Mouse (Mus musculus) T-cell, adult 2 months (primary cell): ENCODE measurements around the gene Hpse2.

Experiments used
- DNase-seq: peaks from one replicate; pipeline ENCODE4 v3.0.0; 2022; ENCODE audit warnings: low spot score

The Hpse2 gene

DNA sequence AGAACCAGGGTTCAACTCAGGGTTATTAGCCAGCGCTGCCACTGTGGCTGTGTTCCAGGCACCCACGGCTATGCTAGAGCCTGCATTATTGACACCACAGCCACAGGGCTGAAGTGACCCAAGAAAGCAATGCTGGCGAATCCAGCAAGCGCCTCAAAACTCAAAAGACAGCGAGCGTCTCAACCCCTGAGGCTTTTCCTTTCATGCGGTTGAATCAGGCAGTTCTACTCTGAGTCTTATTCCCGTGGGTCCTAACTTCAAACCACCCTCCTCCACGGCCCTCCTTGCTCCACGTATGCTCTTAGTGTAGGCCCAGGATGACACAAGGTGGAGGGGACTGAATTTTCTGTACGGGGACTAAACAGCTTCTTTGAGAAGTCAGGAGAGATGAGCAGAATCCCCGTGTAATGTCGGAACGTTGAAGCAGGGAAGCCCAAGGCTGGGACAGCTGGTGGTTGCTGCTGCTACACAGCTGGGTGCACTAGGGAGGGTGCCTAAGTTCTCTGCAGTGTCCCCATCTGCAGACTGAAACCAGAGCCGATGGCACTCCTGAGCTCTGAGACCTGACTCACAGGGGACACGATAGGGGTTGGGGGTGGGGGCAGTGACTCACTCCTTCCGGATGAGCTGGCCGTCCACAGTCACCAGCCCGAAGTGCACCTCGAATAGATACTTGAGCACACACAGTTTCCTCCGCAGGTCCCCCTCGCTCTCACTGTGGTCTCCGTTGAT is 617.8 kb downstream of the Hpse2 start:
- no peak for DNase-seq

DNA sequence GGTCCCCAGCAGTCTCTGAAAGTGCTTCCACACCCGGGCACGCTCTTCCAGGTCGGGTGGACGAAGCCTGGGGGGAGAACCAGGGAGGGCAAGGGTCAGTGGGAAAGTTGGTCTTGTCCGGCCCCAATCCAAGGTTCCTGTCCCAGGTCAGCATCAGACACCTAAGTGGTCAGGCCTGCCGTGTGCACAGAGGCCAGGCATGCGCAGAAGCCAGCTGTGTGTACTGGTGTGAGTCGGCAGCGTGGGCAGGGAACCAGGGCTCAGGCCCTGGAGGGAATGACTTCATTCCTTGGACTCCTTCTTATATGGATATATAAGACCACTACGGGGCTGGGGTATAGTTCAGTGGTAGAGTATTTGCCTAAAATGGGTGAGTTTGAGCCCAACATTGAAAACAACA is 618.5 kb downstream of the Hpse2 start:
- DNase-seq: no peak

DNA sequence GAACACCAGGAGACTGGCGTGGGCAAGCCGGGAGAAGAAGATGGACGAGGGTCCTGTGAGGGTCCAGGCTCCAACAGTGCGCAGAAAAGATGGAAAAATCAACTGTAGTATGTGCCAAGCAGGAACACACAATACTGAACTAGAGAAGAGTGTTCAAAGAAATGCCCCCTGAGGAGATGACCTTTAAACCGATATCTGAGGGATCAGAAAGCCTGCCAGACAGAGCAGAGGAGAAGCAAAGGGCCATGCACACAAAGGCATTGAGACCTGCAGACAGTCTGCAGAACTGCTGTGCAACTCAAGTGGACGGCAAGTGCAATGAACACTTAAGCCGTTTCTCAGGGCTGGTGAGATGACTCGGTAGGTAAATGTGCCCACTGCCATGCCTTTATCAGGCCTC is 620.8 kb downstream of the Hpse2 start:
- no peak for DNase-seq

DNA sequence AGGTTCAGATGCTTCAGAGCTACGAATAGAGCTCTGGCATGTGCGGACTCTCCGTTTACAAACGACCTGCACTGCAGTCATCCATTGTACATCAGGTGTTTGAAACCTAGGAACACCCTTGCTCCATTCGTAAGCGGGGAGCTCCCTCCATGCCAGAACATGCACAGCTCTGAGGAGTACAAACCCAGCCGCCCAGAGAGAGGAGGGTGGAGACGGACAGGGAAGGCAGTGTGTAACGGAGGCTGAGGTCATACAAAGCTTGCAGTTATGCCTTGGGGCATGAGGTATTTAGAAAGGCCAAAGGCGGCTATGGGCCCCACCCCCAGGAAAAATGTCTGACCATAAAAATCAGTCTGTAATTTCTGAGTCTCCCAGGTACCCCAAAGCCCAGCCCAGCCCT is 623.8 kb downstream of the Hpse2 start:
- no peak for DNase-seq

DNA sequence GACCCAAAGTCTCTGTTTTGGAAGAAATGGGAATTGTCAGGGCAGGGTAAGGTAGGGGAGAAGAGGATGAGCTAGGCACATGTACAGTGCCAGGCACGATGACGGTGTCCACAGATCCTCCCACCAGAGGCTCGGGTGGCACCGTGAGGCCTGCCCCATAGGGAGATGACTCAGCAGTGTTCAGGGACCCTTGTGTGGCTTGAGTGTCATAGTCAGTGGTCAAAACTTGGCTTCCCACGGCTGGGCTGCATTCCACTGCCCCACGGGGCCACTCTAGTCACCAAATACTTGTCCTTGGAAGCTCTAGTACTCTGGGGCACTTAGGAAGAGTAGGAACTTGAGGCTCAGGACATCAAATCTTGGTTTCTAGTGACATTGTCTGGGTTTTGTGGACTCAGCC is 631.5 kb downstream of the Hpse2 start:
- DNase-seq: no peak

DNA sequence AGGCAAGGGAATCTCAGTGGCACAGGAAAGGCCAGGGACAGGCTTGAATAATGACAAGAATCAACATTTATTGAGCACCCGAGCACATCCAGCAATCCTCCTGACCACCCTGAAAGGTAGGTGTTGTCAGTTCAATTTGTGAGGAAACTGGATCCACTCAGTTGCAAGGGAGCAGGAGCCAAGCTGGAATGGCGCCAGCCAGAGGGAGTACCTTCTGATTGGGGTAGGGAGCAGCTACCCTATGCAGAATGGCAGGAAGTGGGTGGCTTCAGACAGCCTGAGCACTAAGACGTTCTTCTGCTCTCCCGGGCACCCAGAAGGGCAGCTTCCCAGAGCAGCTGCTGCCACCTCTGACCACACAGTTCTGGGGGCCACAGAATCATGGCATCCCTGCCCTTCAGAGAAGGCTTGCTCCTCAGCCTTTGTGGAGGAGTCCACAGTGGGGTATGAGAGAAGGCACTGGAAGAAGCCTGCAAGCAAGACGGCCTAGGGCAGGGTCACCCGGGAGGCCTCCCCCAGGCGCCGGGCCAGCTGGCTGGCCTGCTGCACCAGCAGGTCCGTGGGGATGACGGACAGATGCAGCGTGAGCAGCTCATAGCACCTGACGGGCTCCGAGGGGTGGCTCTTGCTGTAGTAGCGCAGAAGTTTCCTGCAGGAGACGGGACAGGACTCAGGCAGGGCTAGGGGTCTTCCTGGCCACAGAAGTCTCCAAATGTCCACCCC is 632.8 kb downstream of the Hpse2 start:
- no peak for DNase-seq

DNA sequence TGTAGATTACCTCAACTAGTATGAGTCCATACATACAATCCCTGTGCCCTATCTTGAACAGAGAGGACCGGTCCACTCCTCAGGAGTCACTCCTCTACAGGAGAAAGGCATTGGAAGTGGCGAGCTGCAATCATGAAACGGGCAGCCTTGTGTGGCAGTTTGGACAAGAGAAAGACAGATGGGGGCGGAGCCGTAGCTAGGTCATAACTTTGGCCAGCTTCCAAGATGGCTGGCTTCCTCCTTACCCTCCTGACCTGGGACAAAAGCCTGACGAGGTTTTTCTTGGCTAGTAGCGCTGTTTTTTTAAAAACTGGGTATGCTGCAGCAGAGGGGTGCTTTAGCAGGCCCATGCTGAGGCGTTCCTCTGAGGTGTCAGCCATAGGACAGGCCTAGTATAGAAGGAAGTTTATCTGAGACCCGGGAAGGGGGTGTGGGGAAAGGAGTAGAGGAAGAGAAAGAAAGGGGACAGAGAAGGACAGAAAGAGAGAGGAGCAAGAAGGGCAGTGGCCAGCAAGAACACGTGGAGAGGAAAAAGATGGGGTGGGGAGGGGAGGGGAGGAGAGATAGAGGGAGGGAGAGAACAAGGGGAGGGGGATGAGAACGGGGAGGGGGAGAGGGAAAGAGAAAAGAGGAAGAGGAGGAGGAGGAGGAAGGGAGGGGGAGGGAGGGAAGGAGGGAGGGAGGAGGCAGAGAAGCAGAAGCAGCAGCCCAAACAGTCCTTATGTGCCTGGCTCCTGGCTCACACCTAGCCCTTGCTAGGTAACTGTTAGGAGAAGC is 634.8 kb downstream of the Hpse2 start:
- DNase-seq: no peak

DNA sequence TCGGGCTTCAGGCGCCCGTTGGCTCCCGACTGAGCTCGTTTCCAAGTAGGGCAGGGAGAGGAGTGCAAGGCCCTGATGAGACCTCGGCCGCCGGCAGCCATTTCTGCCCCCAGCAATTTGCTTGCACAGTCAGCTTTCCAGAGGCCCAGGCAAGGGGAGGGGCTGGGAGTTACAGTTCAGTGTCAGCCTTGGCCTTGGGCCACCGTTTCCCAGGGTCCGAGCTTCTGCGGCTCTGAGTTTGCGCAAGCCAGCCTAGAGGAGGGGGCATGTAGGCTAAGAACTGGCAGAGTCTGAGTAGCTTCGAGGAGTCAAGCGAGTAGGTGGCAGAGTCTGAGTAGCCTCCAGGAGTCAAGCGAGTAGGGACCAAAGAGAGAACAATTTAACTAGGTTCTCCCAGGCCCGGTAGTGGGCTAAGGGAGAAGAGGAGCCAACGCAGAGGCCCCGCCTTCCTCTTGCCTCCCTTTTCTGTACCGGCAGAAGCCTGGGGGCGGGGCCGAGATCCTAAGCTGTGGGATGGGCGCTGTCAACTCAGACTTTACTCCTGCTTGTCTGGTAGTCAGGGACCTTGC is 635.7 kb downstream of the Hpse2 start, which contains the start of gene Pyroxd2:
Gene Pyroxd2 (minus strand): TSS at position 413 of the 569 bp plus-strand sequence.
- DNase-seq: no peak

DNA sequence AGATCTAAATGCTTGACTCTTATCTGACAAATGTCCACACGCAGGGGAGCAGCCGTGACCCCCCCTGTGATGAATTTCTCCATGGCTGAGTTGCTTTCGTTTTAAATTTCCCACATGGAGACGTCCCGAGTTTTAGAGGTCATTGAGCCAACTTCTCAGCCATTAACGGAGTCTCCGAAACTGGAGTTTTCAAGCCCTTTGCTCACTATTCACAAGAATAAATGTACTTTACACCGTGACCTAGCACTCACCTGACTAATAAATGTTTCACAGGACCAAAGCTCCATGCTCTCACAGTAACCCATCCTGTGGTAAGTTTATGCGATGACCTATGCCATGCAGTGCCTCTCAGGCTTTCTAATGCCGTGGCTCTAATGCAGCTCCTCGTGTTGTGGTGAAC is 638.0 kb downstream of the Hpse2 start:
- no peak for DNase-seq

DNA sequence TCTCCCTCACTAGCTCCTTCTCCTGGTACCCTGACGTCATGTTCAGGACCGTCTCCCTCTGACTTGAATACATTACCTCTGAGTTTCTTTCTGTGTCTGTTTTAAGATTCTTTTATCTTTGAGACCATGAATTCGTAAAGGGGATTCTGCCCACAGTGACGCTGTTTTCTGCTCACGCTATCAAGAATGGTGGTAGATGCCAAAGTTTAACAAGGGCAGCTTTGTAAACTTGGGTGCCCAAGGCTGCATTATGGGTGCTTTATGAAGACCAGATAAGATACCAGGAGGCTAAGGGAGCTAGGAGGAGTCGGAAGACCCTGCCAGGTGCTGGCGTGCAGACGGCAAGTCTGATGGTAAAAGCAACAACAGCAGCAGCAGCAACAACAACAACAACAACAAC is 641.5 kb downstream of the Hpse2 start:
- no peak for DNase-seq

DNA sequence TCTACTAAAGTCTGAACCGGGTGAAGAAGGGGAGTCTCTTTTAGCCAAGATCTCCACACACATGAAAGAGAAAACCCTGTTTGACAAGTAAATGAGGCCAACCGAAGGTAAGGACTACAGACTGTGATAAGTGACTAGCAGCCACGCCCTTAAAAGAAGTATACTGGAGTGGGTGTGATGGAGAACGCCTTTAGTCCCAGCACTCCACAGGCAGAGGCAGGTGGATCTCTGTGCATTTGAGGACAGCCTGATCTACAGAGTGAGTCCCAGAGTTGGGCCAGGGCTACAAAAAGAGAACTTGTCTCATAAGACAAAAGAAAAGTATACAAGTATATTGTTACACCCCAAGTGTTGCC is 642.3 kb downstream of the Hpse2 start:
- no peak for DNase-seq

DNA sequence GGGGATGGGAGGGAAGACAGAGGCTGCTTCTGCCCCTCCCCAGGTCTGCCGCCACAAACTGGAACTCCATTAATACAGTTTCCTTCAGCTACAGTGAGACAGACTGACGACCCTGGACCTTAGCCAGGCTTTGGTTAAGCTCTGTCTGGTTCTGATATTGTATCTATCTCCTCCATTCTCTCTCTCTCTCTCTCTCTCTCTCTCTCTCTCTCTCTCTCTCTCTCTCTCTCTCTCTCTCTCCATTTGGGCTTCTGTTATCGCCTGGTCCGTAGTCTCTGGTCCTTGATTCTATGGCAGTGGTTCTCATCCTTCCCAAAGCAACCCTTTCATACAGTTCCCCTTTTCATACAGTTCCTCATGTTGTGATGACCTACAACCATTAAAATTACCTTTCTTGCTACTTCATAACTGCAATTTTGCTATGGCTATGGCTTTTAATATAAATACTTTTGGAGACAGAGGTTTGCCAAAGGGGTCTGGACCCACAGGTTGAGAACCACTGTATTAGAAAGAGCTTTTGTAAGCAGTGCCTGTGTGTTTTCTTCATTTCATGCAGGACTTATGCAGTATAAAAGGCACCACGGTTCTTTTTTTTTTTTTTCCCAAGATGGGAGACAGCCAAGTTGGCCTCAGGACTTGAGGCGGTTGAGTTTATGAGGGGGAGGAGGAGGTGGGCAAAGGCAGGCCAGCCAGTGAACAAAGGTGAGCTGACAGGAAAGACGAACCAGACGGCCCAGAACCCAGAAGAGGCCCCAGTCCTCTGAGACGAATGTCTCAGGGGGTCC is 642.9 kb downstream of the Hpse2 start:
- DNase-seq: no peak

DNA sequence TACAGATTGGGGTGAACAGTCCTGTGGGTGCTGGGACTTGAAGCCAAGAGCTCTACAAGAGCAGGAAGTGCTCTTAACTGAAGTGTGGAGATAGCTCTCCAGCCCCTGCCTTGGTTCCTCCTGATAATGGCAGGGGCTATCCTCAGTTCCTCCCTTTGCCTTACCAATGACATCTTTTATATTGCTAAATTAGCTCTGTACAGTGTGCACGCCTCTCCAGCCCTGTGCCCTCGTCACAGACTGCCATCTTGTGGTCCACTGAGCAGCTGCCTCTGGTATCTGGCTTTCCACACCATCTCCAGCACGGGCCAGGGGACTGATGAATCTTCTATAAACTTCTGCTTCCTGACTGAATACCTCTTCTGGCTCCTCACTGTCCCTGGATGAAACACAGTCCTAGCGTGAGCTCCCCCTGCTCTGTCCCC is 644.0 kb downstream of the Hpse2 start:
- DNase-seq: peak; percentile 10

DNA sequence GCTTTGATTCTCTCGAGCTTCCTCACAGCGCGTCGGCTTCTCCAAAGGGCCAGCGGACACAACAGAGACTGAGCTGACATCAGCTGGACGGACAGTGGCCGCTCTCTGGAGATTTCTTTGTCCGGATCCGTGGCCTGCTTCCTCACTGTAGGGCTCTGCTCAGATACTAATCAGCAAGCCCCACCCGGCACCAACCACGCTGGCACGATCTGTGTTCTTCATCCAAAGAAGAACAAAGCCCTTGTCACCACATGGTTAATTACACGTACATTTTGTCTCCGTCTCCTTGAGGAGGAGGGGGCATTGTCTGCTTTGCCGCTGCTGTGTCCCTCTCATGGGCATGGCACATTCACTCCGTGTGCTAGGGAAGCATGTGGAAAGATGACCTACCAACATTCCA is 644.9 kb downstream of the Hpse2 start:
- no peak for DNase-seq

DNA sequence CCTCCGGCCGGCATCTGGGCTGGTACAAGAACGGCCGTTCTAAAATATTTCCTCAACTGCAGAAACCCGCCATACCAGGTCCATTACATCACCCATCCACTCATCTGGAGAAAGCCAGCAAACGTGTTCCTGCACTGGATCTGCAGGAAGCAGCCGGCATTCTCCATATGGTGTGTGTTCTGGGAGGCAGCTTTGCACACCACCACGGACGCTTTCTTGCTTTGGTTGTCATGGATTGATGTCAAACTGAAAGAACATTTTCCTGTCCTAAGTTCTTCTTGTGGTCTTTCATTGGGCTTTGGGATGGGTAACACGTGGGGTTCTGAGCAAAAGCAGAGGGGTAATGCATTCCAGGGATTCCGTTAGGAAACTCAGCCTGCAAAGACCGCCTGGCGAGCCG is 646.3 kb downstream of the Hpse2 start:
- DNase-seq: no peak

DNA sequence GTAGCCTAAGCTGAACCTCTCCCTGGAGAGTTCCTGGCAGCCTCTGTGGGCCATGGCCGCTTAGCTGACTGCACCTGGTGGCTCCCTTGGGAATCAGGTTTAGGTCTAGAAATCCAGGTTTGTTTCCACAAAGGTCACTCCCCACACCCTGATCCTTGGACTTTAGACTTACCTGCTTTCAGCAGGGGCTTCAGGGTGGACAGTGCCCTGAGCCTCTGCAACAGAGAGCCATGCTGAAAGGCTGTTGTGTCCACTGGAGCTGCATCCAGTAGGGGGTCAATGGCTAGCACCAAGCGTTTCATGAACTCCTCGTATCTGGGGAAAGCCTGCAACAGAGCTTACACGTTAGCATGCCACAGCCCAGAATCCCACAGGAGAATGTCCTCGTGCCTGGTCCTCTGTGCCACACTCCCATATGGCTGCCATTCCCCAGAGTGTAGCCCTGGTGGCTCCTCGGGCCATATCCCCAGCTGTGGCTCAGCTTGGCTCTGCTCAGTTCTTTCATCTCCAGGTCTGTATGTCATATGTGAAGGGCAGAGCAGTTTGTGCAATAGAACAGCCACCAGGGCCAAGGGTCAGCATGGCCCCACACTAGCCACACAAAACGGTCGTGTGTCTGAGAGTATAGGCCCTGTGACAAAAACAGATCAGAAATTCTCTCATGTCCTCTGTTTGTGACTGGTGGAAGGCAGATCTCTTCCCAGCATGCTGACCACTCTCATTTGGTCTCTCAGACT is 647.8 kb downstream of the Hpse2 start:
- DNase-seq: no peak

DNA sequence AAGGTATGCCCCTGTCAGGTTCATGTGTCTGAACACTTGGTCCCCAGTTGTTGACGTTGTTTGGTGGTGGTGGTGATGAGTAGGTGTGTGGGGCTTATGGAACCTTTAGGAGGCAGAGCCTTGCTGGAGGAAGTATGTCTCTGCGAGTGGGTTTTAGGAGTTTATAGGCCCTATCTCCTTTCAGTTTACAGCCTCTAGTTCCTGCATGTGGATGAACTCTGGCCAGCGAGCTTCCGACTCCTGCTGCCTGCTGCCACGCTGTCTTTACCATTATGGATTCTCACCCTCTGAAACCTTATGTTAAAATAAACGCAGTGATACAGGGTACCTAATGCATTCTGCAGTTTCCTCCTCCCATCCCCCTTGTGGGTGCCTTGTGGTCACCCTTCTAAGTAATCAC is 648.4 kb downstream of the Hpse2 start:
- DNase-seq: no peak

DNA sequence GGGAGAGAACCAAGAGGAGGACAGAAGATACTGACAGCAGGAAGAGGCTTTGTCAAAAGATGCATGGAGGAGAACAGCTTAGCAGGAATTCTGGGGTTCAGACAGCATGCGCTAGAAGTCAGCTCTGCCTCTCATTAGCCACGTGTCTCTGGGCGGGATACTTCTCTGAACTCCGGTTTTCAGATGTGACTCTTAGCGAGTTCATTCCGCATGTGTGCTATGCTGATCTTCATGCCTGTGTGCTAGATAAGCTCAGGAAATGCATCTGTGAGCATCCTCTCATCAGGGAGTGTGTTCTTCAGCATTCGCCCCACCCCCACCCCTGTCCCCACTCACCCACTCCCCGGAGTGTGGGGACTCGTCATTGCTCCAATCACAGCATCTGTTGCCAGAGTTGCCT is 650.4 kb downstream of the Hpse2 start:
- no peak for DNase-seq
